Mouse (Mus musculus) C2C12 (cell line): Measurements from ENCODE around the gene Megf11. TPM values are rescaled to one million over a fixed set of nuclear protein-coding genes. Genes with fewer than 3 reads are reported as not detected.

Experiments used
- H3K27me3 ChIP-seq: one replicate; pipeline ENCODE4 v1.6.1; 2011; ENCODE audit not compliant: control insufficient read depth, insufficient read depth, insufficient read length
- H3K36me3 ChIP-seq: one replicate; pipeline ENCODE4 v1.6.1; 2011; ENCODE audit not compliant: control insufficient read depth, insufficient read depth
- H3K4me3 ChIP-seq: one replicate; pipeline ENCODE4 v1.5.1; 2011; ENCODE audit warnings: mild to moderate bottlenecking, control low read depth; ENCODE audit not compliant: poor library complexity, insufficient read depth, severe bottlenecking
- H3K79me2 ChIP-seq: one replicate; pipeline ENCODE4 v1.6.1; 2011; ENCODE audit not compliant: control insufficient read depth, insufficient read depth
- H3K79me3 ChIP-seq: one replicate; pipeline ENCODE4 v1.6.1; 2011; ENCODE audit warnings: low read depth, control low read depth
- H3ac ChIP-seq: one replicate; pipeline ENCODE3; 2011; ENCODE audit warnings: low read depth; ENCODE audit not compliant: control insufficient read depth, insufficient read length
- CEBPB ChIP-seq: IDR thresholded peaks from one replicate; pipeline ENCODE4 v1.6.1; 2011; ENCODE audit warnings: low read depth, mild to moderate bottlenecking, control low read depth, moderate library complexity
- CTCF ChIP-seq: IDR thresholded peaks from one replicate; pipeline ENCODE4 v1.5.1; 2011; ENCODE audit not compliant: control insufficient read depth, insufficient read depth, insufficient read length
- FOSL1 ChIP-seq: IDR thresholded peaks from one replicate; pipeline ENCODE4 v1.8.0; 2011; ENCODE audit warnings: mild to moderate bottlenecking, low read length; ENCODE audit not compliant: poor library complexity, insufficient read depth, severe bottlenecking
- MAX ChIP-seq: IDR thresholded peaks from one replicate; pipeline ENCODE4 v1.6.1; 2011; ENCODE audit warnings: mild to moderate bottlenecking, control low read depth
- MYOD1 ChIP-seq: IDR thresholded peaks from one replicate; pipeline ENCODE4 v1.6.1; 2011; ENCODE audit warnings: low read depth; ENCODE audit not compliant: control insufficient read depth, insufficient read length
- MYOG ChIP-seq: IDR thresholded peaks from one replicate; pipeline ENCODE4 v1.6.1; 2011; ENCODE audit not compliant: control insufficient read depth, insufficient read length; ENCODE audit errors: extremely low read depth
- USF1 ChIP-seq: IDR thresholded peaks from one replicate; pipeline ENCODE4 v1.6.1; 2011; ENCODE audit warnings: low read depth, mild to moderate bottlenecking, control low read depth, moderate library complexity
- polyA plus RNA-seq: library from polyadenylated mRNA; unstranded; fragments of >200 nt; fragmentation: generic; extraction: Trizol; gene quantifications from one replicate; pipeline ENCODE4 v1.2.1, GENCODE M21; 2012; ENCODE audit warnings: missing spikeins

Megf11 gene
- polyA plus RNA-seq, 1 experiment: 0.07 TPM

DNA sequence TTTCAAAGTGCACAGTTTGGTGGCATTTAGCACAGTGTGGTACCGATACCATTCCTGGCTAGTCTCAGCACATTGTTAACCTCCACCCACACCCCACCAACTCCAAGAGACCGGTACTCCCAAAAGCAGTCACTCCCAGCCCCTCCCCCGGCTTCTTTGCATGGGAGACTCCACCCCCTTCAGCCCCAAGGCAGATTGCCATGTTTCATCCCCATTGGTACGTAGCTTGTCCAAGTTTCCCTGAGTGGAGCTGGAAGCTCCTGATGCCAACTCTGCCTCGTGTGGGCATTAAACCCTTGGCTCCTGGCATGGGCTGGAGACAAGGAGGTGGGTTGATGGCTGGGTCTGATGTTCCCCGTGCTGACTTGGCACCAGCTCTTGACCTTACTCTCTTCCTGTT, 129.4 kb downstream of the Megf11 start:
- Histone ChIP-seq H3K36me3 (no peaks in the 10 kb centered on the region), H3K79me2 (no peaks in the 10 kb centered on the region), H3K4me3 (no peak overlapping the region), H3ac (no peak overlapping the region), H3K27me3 (peaks cover 46% of the 10 kb centered on the region), H3K79me3 (no peaks in the 10 kb centered on the region)
- TF ChIP-seq MAX (no peak), MYOG (no peak), FOSL1 (no peak), USF1 (no peak), CTCF (no peak), CEBPB (no peak), MYOD1 (no peak)

DNA sequence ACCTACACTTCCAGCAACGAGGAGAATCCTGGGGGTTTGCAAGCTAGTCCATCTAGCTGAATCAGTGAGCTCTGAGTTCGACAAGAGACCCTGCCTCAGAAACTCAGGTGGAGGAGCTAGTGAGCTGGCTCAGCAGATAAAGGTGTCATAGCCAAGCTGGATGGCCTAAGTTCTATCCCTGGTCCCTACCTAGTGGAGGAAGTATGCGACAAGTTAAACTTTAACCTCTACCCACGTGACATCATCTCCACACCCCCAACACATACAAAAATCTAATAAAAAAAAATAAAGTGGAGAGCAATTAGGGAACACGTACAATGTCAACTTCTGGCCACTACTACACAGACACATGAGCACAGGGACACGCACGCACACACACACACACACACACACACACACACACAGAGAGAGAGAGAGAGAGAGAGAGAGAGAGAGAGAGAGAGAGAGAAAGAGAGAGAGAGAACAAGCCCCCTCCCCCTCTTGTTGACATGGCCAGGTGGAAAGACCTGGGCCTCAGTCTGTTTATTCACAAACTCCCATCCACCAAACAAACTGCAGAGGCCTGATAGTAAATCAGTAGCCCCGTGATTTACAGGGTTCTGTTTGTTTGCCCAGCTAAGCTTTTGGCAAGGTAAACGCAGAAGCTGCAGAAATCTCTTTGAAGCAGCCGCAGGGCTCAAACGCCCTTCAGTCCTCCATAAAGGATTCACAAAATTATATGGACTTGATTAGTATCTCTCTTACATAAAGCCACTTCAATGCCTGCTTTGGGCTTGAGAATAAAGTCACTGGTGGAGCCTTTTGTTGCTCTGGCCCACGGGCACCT, 134.7 kb downstream of the Megf11 start:
- Histone ChIP-seq H3K36me3 (no peaks in the 10 kb centered on the region), H3K4me3 (no peak overlapping the region), H3K79me2 (no peaks in the 10 kb centered on the region), H3K79me3 (no peaks in the 10 kb centered on the region), H3ac (no peak overlapping the region), H3K27me3 (peaks cover 45% of the 10 kb centered on the region)
- TF ChIP-seq USF1 (no peak), CTCF (no peak), MYOG (no peak), MAX (no peak), FOSL1 (no peak), CEBPB (no peak), MYOD1 (no peak)

DNA sequence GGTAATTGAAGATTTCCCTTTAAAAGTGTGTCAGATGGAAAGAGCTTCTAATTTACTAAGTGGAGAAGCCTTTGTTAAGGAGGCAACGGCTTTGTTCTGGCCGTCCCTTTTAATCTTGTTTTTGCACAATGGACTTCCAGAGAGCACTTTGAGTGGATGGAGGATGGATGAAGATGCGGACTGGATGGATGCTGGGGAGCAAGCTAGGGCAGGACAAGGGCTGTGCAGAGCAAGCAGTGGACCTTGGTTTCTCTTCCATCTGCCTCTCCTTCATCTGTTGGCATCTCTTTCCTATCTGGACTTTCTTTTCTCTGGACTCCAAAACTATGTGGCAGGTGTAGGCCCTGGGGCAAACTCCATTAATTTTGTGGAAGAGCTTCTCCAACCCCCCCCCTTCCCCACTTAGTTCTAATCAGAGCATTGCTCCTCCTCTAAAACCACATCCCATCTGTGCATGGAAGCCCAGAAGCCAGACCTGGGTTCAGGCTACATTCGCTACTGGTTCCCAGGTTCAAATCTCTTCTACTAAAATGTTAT, 135.4 kb downstream of the Megf11 start:
- Histone ChIP-seq H3K79me3 (no peaks in the 10 kb centered on the region), H3K27me3 (peaks cover 49% of the 10 kb centered on the region)
- TF ChIP-seq USF1: no peak
- no peak for TF ChIP-seq MYOG
- TF ChIP-seq CTCF: no peak
- no peak for TF ChIP-seq MYOD1
- no peak for TF ChIP-seq MAX
- no peak for TF ChIP-seq CEBPB
- no peak for TF ChIP-seq FOSL1

DNA sequence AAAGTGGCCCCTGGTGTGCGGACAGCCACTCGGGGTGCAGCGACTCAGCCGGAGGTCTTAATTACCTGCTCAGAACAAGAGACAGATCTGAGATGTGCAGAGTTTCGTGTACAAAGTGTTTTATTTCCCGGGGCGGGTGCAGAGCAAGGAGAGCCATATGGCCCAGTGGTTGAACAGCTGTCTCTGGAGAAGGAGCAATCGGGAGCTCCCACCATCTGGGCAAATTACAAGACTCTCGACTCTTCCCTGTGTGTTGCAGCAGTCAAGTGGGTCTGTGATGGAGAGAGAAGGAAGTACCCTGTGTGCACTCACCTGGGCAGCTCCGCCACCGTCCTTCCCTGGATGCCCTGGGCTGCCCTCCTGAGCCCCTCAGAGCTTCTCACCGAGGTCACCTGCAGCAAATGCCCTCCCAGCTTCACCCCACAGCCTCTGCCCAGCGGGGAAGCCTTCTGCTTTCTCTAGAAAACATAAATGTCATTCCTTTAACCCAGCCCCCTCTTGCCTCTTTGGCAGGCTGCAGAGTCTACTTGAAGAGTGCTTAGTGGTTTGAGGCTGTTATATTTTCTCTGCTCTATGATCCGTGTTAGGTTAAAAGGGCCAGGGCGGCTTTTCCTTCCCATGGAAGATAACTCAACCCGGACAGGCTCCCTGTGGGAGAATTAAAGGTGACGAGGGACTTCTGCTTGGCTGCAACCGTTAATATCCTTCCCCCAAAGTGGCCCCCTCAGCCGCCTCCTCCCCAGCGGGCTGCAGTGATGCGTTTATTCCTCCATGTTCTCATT, 138.0 kb downstream of the Megf11 start:
- TF ChIP-seq FOSL1: no peak
- no peak for TF ChIP-seq MAX
- TF ChIP-seq CTCF: no peak
- TF ChIP-seq CEBPB: no peak
- no peak for TF ChIP-seq MYOG
- no peak for TF ChIP-seq MYOD1
- peaks cover 43% of the 10 kb centered on the region for H3K27me3 ChIP-seq
- no peaks in the 10 kb centered on the region for H3K79me2 ChIP-seq
- H3K79me3 ChIP-seq: no peaks in the 10 kb centered on the region
- no peak overlapping the region for H3ac ChIP-seq
- no peaks in the 10 kb centered on the region for H3K36me3 ChIP-seq
- no peak overlapping the region for H3K4me3 ChIP-seq

More for the DNA sequence above, 135.4 kb downstream of the Megf11 start:
- H3K4me3 ChIP-seq: no peak overlapping the region
- H3K36me3 ChIP-seq: no peaks in the 10 kb centered on the region
- no peaks in the 10 kb centered on the region for H3K79me2 ChIP-seq
- no peak overlapping the region for H3ac ChIP-seq

DNA sequence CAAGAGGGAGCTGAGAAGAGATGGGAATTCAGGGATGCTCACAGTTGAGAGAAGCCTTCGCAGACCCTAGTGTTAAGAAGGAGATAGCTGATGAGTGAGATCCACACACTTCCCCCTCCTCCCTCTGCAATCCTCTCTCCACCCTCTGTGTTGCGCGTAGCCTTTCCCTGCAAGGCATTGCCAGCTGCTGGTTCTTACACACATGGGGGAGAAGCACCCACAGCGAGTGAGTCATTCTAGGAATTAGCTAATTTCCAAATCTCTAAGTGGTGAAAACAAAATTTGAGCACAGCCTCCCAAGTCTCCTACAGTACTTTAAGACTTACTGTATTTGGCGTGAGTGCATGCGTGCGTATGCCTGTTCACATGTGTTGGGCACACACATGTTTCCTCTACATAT, 142.6 kb downstream of the Megf11 start:
- H3K79me3 ChIP-seq: no peaks in the 10 kb centered on the region
- H3K36me3 ChIP-seq: no peaks in the 10 kb centered on the region
- peaks cover 27% of the 10 kb centered on the region for H3K27me3 ChIP-seq
- H3K4me3 ChIP-seq: no peak overlapping the region
- no peak for TF ChIP-seq CEBPB
- TF ChIP-seq MYOG: no peak
- TF ChIP-seq MYOD1: no peak
- no peak for TF ChIP-seq CTCF
- no peak for TF ChIP-seq MAX
- no peak for TF ChIP-seq USF1
- TF ChIP-seq FOSL1: no peak
- no peaks in the 10 kb centered on the region for H3K79me2 ChIP-seq
- no peak overlapping the region for H3ac ChIP-seq
